Comparison of ENCODE assay signal across 18 mouse cellular contexts in genomic region chr16:21168730-21169129, GRCm38 (mm10). TPM values are rescaled to one million over a fixed set of nuclear protein-coding genes. Genes with fewer than 3 reads are reported as not detected.
"Had no signal": no experiment of that assay in that cellular context is flagged by ENCODE, and none has a peak within 500 bp of the region (broad histone marks: within the 10 kb centered on the region; RNA-seq: fewer than 3 reads in every experiment).

No protein-coding gene starts in this region.

- H3K4me3 ChIP-seq: liver, embryonic 13.5 days; stomach, embryonic 15.5 days had no signal

- ATAC-seq: intestine, embryonic 16.5 days had no signal

- DNase-seq: kidney, adult 18-20 months; kidney, adult 9 months; kidney, postnatal 14 days; kidney, postnatal 4 days; liver, embryonic 13.5 days; lung, adult 2 months; lung, postnatal 14 days; lung, postnatal 4 days; midbrain, embryonic 14.5 days; right cerebral cortex, postnatal 25 days; spleen, adult 18-20 months; thymus, adult 18-20 months; thymus, postnatal 36 days had no signal

- H3K27ac ChIP-seq: liver, embryonic 13.5 days; stomach, embryonic 15.5 days had no signal

RNA-seq across cellular contexts. Expression of gene Teddm3, which starts 14.9 kb away (rescaled TPM):
- total RNA-seq: liver, adult 2 months; megakaryocyte progenitor cell, adult 5-6 weeks; megakaryocyte-erythroid progenitor cell, adult 5-6 weeks had no signal

RNA-seq across cellular contexts. Expression of gene Ephb3, which starts 35.8 kb away (rescaled TPM):
- total RNA-seq: megakaryocyte progenitor cell, adult 5-6 weeks; megakaryocyte-erythroid progenitor cell, adult 5-6 weeks had no signal
